Mouse (Mus musculus) liver, postnatal 0 days (tissue): ENCODE data around the gene Supt4a. TPM values are rescaled to one million over a fixed set of nuclear protein-coding genes. Genes with fewer than 3 reads are reported as not detected.
A peak's percentile ranks its signal among the peaks of the same experiment; 100 is the strongest.

Experiments
- ATAC-seq: fragments of 200-750 bp; cut with Nextera tagmentation; 2 replicates; pipeline ENCODE4 v1.8.0; 2017; ENCODE audit warnings: mild to moderate bottlenecking, moderate library complexity
- DNase-seq: peaks from one replicate; pipeline ENCODE4 v3.0.0-alpha.2; 2016
- H3K27ac ChIP-seq: fragments of 300-500 bp; sonication (generic); 2 replicates; pipeline ENCODE4 v1.5.1; 2014; ENCODE audit warnings: antibody characterized with exemption, moderate library complexity, mild to moderate bottlenecking, low read depth
- H3K27me3 ChIP-seq: fragments of 300-500 bp; sonication (generic); 2 replicates; pipeline ENCODE4 v1.6.1; 2014; ENCODE audit warnings: low read length, control low read depth, mixed read lengths; ENCODE audit not compliant: insufficient read depth
- H3K36me3 ChIP-seq: fragments of 300-500 bp; sonication (generic); replicated peaks from 2 replicates; pipeline ENCODE4 v1.6.1; 2014; ENCODE audit warnings: mild to moderate bottlenecking, control low read depth, low read length, moderate library complexity, mixed read lengths; ENCODE audit not compliant: insufficient read depth
- H3K4me1 ChIP-seq: fragments of 300-500 bp; sonication (generic); 2 replicates; pipeline ENCODE4 v1.6.1; 2014; ENCODE audit warnings: antibody characterized with exemption, mild to moderate bottlenecking, control low read depth; ENCODE audit not compliant: insufficient read depth
- H3K4me2 ChIP-seq: fragments of 300-500 bp; sonication (generic); 2 replicates; pipeline ENCODE4 v1.6.1; 2014; ENCODE audit warnings: low read depth, mild to moderate bottlenecking, low read length, moderate library complexity, mixed read lengths
- H3K4me3 ChIP-seq: fragments of 300-500 bp; sonication (generic); 2 replicates; pipeline ENCODE4 v1.5.1; 2014; ENCODE audit warnings: low read depth, low read length
- H3K9ac ChIP-seq: fragments of 300-500 bp; sonication (generic); replicated peaks from 2 replicates; pipeline ENCODE4 v1.6.1; 2014; ENCODE audit warnings: mild to moderate bottlenecking, moderate library complexity
- H3K9me3 ChIP-seq: fragments of 300-500 bp; sonication (generic); 2 replicates; pipeline ENCODE4 v1.6.1; 2016; ENCODE audit warnings: mild to moderate bottlenecking, control low read depth, low read length, mixed read lengths
- CTCF ChIP-seq: sonication (generic); IDR thresholded peaks from 2 replicates; pipeline ENCODE4 v1.5.1; 2016; ENCODE audit warnings: antibody characterized with exemption, low read depth
- EP300 ChIP-seq: IDR thresholded peaks from 2 replicates; pipeline ENCODE4 v1.6.1; 2016; ENCODE audit warnings: antibody characterized with exemption, low read depth, mild to moderate bottlenecking
- WGBS: fragments of 180-500 bp; shearing (Covaris S2); extraction: QIAGEN DNeasy Blood & Tissue Kit; methylation state at CpG from one replicate; pipeline ENCODE4 v1.1.7; 2014; ENCODE audit not compliant: insufficient replicate concordance; 5-methylcytosine and 5-hydroxymethylcytosine counted together
- polyA plus RNA-seq: library from polyadenylated mRNA; unstranded; fragments of >200 nt; fragmentation: Nextera tagmentation; extraction: Ambion mirVana; gene quantifications from 2 replicates; pipeline ENCODE4 v1.2.1, GENCODE M21; 2015

Gene Supt4a
- polyA plus RNA-seq, 1 experiment from 2014 or later: 120 TPM

DNA sequence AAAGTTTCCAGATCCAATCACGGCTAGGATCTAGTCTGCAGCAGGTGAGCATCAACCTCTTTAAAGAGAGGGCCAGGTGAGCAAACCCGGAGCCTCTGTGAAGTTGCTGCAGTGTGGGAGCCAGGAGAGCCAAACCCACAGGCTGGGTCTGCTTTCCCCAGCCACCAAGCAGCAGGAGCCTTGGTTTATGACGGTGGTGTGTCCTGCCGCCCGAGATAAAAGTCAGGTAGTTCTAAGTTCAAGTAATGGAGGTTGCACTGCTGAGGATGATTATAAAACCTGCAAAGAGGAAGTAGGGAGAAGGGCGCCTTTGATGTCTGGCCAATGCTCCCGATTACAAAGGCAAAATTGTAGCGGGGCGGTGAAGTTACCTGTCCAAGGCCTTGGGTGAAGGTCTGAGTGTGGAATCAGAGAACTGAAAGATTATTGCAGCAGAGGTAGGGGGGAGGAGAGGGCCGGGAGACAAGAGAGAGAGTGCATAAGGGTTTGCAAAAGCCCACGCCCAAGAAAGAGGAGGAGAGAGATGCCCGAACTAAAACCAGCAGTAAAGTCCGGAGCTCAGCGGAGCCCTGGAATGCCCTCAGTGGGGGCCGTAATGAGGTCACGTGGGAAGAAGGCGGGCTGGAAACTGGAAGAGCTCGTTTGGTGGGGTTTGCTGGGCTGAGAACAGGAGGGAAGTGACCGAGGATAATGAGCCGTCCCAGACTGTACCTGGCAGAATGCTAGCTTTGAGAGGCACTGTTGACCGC is 27.7 kb upstream of the Supt4a start:
- peak; percentile 13; the same call in 1 of the 2 replicates for ATAC-seq

DNA sequence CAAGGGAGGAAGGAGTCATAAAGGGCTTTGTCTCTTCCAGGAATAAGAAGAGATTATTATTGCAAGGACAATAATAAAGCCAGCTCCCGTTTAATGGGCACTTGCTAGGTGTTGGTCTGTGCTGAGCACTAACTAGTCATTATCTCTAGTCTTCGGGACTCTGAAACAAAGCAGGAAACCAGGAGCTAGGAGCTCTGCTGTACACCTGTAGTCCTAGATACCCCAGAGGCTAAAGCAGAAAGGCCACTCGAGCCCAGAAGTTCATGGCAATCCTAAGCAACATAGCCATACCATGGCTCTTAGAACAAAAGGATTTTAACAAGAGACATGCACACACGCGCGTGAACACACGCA is 27.1 kb upstream of the Supt4a start:
- no peak overlapping the region for H3K27ac ChIP-seq
- H3K4me1 ChIP-seq: peaks cover 38% of the 10 kb centered on the region
- peak overlapping the region; percentile 29; the same call in 1 of the 2 replicates for H3K4me3 ChIP-seq
- no peaks in the 10 kb centered on the region for H3K9me3 ChIP-seq
- H3K36me3 ChIP-seq: no peaks in the 10 kb centered on the region
- TF ChIP-seq EP300: no peak
- no peak for TF ChIP-seq CTCF
- DNase-seq (no peak), ATAC-seq (no peak)
- peak overlapping the region; percentile 57 for H3K4me2 ChIP-seq
- H3K9ac ChIP-seq: no peak overlapping the region
- no peaks in the 10 kb centered on the region for H3K27me3 ChIP-seq
- 63% methylated on average over 7 of the region's 7 CpGs for WGBS

More for the DNA sequence above, 27.7 kb upstream of the Supt4a start:
- DNase-seq: no peak
- no peaks in the 10 kb centered on the region for H3K9me3 ChIP-seq
- H3K4me1 ChIP-seq: peaks cover 35% of the 10 kb centered on the region
- H3K36me3 ChIP-seq: no peaks in the 10 kb centered on the region
- H3K4me2 ChIP-seq: peak overlapping the region; percentile 57
- no peak overlapping the region for H3K27ac ChIP-seq
- WGBS: 10% methylated on average over 21 of the region's 21 CpGs
- H3K27me3 ChIP-seq: no peaks in the 10 kb centered on the region
- peak overlapping the region; percentile 13 for H3K9ac ChIP-seq
- H3K4me3 ChIP-seq: peak overlapping the region; percentile 29
- no peak for TF ChIP-seq EP300
- no peak for TF ChIP-seq CTCF

DNA sequence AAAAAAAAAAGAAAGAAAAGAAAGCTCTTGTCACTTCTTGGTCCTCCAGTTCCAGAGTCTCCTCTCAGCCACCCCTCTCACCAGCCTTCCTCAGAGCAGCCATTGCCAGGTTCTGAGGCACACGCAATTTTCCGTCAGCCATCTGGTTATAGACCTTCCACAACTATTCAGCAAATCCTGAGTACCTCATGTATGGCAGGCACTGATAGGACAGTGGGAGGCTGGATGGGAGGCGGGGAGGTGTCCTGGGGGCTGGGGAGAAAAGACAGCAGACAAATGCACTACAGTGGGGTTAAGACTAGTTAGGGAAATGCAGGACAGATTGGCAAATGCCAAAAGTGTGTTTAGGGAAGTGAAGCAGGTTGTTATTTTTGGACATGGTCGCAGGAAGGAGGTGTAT is 25.2 kb upstream of the Supt4a start:
- ATAC-seq: no peak
- Histone ChIP-seq H3K36me3 (no peaks in the 10 kb centered on the region), H3K27me3 (no peaks in the 10 kb centered on the region), H3K27ac (no peak overlapping the region), H3K4me2 (no peak overlapping the region), H3K4me1 (peaks cover 35% of the 10 kb centered on the region), H3K9ac (no peak overlapping the region), H3K4me3 (no peak overlapping the region), H3K9me3 (no peaks in the 10 kb centered on the region)
- 47% methylated on average over 4 of the region's 4 CpGs for WGBS
- DNase-seq: no peak
- TF ChIP-seq EP300 (no peak), CTCF (no peak)

DNA sequence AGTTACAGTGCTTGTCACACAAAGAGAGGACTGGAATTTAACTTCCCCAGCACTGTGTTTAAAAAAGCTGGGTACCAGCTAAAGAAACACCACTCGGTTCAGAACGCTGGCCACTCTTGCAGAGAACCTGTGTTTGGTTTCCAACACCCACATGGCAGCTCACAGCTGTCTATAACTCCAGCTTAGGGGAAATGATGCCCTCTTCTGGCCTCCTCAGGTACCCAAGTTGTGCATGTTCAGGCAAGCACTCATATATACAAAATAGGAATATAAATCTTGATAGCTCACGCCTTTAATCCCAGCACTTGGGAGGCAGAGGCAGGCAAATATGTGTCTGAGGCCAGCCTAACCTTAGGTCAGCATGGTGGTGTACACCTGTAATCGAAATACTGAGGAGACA is 21.4 kb upstream of the Supt4a start:
- H3K9me3 ChIP-seq: no peaks in the 10 kb centered on the region
- no peak for TF ChIP-seq EP300
- TF ChIP-seq CTCF: peak; percentile 41
- 79% methylated on average over 4 of the region's 4 CpGs for WGBS
- H3K4me1 ChIP-seq: peaks cover 19% of the 10 kb centered on the region
- H3K27me3 ChIP-seq: no peaks in the 10 kb centered on the region
- H3K4me2 ChIP-seq: no peak overlapping the region
- H3K4me3 ChIP-seq: no peak overlapping the region
- H3K9ac ChIP-seq: no peak overlapping the region
- no peak for ATAC-seq
- no peak overlapping the region for H3K27ac ChIP-seq
- no peak for DNase-seq
- H3K36me3 ChIP-seq: 0 out of 2 replicates have a peak, but pooled peaks cover 3% of the 10 kb centered on the region

DNA sequence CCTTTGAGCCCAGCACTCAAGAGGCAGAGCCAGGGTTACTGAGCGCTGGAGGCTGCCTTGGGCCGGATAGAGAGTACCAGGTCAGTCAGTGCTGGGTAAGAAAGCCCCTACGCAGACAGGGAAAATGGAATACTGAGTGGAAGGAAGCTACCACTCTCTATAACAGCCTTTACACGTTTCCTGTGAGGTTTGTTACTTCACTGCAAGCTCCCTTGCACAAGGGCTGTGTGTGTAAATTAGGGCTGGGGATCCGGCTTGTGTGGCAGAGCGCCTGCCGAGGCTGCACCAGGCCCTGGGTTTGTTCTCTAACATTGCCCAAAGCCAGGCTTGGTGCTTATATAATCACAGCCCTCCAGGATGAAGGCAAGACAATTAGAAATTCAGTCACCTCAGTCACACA is 17.8 kb upstream of the Supt4a start:
- Histone ChIP-seq H3K27me3 (no peaks in the 10 kb centered on the region), H3K4me2 (no peak overlapping the region), H3K27ac (no peak overlapping the region), H3K4me1 (peaks cover 5% of the 10 kb centered on the region), H3K36me3 (0 out of 2 replicates have a peak, but pooled peaks cover 3% of the 10 kb centered on the region), H3K9ac (no peak overlapping the region), H3K4me3 (no peak overlapping the region), H3K9me3 (no peaks in the 10 kb centered on the region)
- 57% methylated on average over 7 of the region's 7 CpGs for WGBS
- DNase-seq (no peak), ATAC-seq (no peak)
- no peak for TF ChIP-seq EP300
- TF ChIP-seq CTCF: no peak

DNA sequence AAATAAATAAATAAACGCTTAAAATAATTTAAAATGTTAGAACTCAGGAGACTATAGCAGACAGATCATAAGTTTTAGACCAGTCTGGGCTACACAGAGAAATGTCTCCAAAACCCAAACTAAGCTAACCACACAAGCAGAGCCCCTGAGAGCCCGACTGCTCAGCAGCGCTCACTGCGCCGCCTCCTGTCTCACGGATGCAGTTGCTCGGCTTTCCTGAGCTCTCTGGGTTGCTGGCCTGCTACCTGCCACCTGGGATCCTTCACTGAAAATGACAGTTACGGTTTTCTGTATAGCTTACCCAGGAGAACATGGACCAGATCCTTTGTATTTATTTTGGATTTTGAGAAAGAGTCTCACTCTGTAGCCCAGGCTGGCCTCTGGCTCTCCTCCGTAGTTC is 17.0 kb upstream of the Supt4a start:
- 63% methylated on average over 9 of the region's 9 CpGs for WGBS
- peak; percentile 24; the same call in 1 of the 2 replicates for TF ChIP-seq CTCF
- TF ChIP-seq EP300: no peak

More for the DNA sequence above, 17.0 kb upstream of the Supt4a start:
- no peaks in the 10 kb centered on the region for H3K27me3 ChIP-seq
- DNase-seq (no peak), ATAC-seq (no peak)
- H3K4me1 ChIP-seq: peaks cover 4% of the 10 kb centered on the region
- no peak overlapping the region for H3K27ac ChIP-seq
- H3K36me3 ChIP-seq: 0 out of 2 replicates have a peak, but pooled peaks cover 3% of the 10 kb centered on the region
- H3K9me3 ChIP-seq: no peaks in the 10 kb centered on the region
- no peak overlapping the region for H3K4me3 ChIP-seq
- no peak overlapping the region for H3K9ac ChIP-seq
- H3K4me2 ChIP-seq: no peak overlapping the region
